ENCODE assay signal across 8 mouse cellular contexts in the genomic region with DNA sequence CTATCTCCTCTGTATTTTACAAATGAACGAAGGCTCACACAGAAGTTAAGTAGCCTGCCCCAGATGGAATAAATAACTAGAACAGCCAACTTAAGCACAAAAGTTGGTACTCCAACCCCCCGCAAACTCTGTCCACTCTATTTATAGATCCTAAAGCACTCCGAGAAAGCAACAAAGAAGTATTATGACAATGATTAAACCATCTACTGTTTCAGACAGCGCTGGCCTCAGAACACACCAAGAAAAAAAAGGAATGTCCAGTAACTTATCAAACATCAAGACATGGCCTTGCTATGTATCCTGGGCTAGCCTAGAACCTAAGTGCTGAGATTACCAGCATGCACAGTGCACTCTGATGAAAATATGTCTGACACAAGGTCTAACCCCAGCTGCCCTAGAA. TPM values are rescaled to one million over a fixed set of nuclear protein-coding genes. Genes with fewer than 3 reads are reported as not detected.
DNase-seq lines count a peak whose midpoint lies in the region; ATAC-seq and TF ChIP-seq lines count a peak whose summit lies in the region.

No protein-coding gene starts in this region.

- peak overlapping the region; percentile 99 for H3K9ac ChIP-seq in embryonic facial prominence, embryonic 14.5 days (ENCODE audit: low read depth, low read length)
- peak overlapping the region; percentile 92; the same call in 1 of the 2 replicates for H3K9ac ChIP-seq in kidney, postnatal 0 days (ENCODE audit: low read depth, low read length)
- H3K9ac ChIP-seq in neural tube, embryonic 12.5 days: no peak overlapping the region

- no peak overlapping the region for H3K27ac ChIP-seq in layer of hippocampus, adult 2 months
- H3K27ac ChIP-seq in embryonic facial prominence, embryonic 14.5 days (replicated peaks; ENCODE audit: low read depth, low read length): no peak overlapping the region
- no peak overlapping the region for H3K27ac ChIP-seq in kidney, postnatal 0 days
- H3K27ac ChIP-seq in neural tube, embryonic 12.5 days: no peak overlapping the region

- peak overlapping the region; percentile 90 for H3K4me3 ChIP-seq in layer of hippocampus, adult 2 months
- H3K4me3 ChIP-seq in embryonic facial prominence, embryonic 14.5 days (ENCODE audit: low read depth, low read length): peak overlapping the region; percentile 100
- H3K4me3 ChIP-seq in kidney, postnatal 0 days (replicated peaks; ENCODE audit: low read depth, low read length): peak overlapping the region; percentile 90
- peak overlapping the region; percentile 93 for H3K4me3 ChIP-seq in neural tube, embryonic 12.5 days

- no peak for ATAC-seq in embryonic facial prominence, embryonic 14.5 days (ENCODE audit: low read depth)
- no peak for ATAC-seq in kidney, postnatal 0 days (replicated peaks; ENCODE audit: low FRiP score, low read depth)
- no peak for ATAC-seq in neural tube, embryonic 12.5 days (ENCODE audit: low FRiP score, low read depth)
- no peak for ATAC-seq in inflammation-experienced regulatory T-cells, adult 6 months

- H3K9me3 ChIP-seq in embryonic facial prominence, embryonic 14.5 days (ENCODE audit: control insufficient read depth, low read length): no peaks in the 10 kb centered on the region
- no peaks in the 10 kb centered on the region for H3K9me3 ChIP-seq in kidney, postnatal 0 days (replicated peaks; ENCODE audit: low read length)
- no peaks in the 10 kb centered on the region for H3K9me3 ChIP-seq in neural tube, embryonic 12.5 days

- no peaks in the 10 kb centered on the region for H3K27me3 ChIP-seq in embryonic facial prominence, embryonic 14.5 days (replicated peaks; ENCODE audit: control insufficient read depth, insufficient read depth, low read length)
- no peaks in the 10 kb centered on the region for H3K27me3 ChIP-seq in kidney, postnatal 0 days (ENCODE audit: insufficient read depth, low read length)
- 0 out of 2 replicates have a peak, but pooled peaks cover 4% of the 10 kb centered on the region for H3K27me3 ChIP-seq in neural tube, embryonic 12.5 days (replicated peaks)

- whole genome bisulfite sequencing in embryonic facial prominence, embryonic 14.5 days: 82% methylated on average over 4 of the region's 4 CpGs
- WGBS in kidney, postnatal 0 days: 75% methylated on average over 4 of the region's 4 CpGs
- 90% methylated on average over 4 of the region's 4 CpGs for WGBS in neural tube, embryonic 12.5 days

- TF ChIP-seq CTCF in layer of hippocampus, adult 2 months (conservative IDR thresholded peaks at IDR 0.05): no peak
- TF ChIP-seq CTCF in kidney, postnatal 0 days (IDR thresholded peaks at IDR 0.05; ENCODE audit: low read depth): no peak

- H3K36me3 ChIP-seq in embryonic facial prominence, embryonic 14.5 days (ENCODE audit: control insufficient read depth, insufficient read depth, low read length): peaks cover 28% of the 10 kb centered on the region
- peaks cover 18% of the 10 kb centered on the region for H3K36me3 ChIP-seq in kidney, postnatal 0 days (ENCODE audit: insufficient read depth, low read length)
- peaks cover 25% of the 10 kb centered on the region for H3K36me3 ChIP-seq in neural tube, embryonic 12.5 days

- no peak for DNase-seq in layer of hippocampus, adult 2 months (ENCODE audit: low spot score in 2 of 2)
- DNase-seq in layer of hippocampus, postnatal 36 days: no peak
- no peak for DNase-seq in embryonic facial prominence, embryonic 14.5 days (ENCODE audit: low spot score)
- no peak for DNase-seq in kidney, postnatal 0 days (ENCODE audit: low spot score)
- DNase-seq in ovary, postnatal 14 days (ENCODE audit: low spot score): no peak
- DNase-seq in right cerebral cortex, postnatal 14 days: no peak

- H3K4me2 ChIP-seq in embryonic facial prominence, embryonic 14.5 days (ENCODE audit: low read depth, low read length): peak overlapping the region; percentile 89
- H3K4me2 ChIP-seq in kidney, postnatal 0 days (ENCODE audit: low read length): peak overlapping the region; percentile 89
- H3K4me2 ChIP-seq in neural tube, embryonic 12.5 days (replicated peaks): peak overlapping the region; percentile 79

- H3K4me1 ChIP-seq in embryonic facial prominence, embryonic 14.5 days (ENCODE audit: control insufficient read depth, insufficient read depth, low read length): peaks cover 16% of the 10 kb centered on the region
- H3K4me1 ChIP-seq in kidney, postnatal 0 days (replicated peaks; ENCODE audit: insufficient read depth, low read length): peaks cover 9% of the 10 kb centered on the region
- H3K4me1 ChIP-seq in neural tube, embryonic 12.5 days: peaks cover 23% of the 10 kb centered on the region

RNA-seq across cellular contexts. Expression of gene Timm17a, which starts 1.4 kb away (rescaled TPM):
- 100 to 1,000 TPM; 177 to 178 TPM for total RNA-seq in layer of hippocampus, adult 2 months (2021)
- total RNA-seq in layer of hippocampus, postnatal 36 days (2021): 100 to 1,000 TPM; 162 to 176 TPM
- 215 and 224 TPM in 2 replicates for polyA plus RNA-seq in embryonic facial prominence, embryonic 14.5 days (2014; fragmentation: Nextera tagmentation; extraction: Ambion mirVana)
- polyA plus RNA-seq in kidney, postnatal 0 days (2015; fragmentation: Nextera tagmentation; extraction: Ambion mirVana): 314 and 318 TPM in 2 replicates
- 158 and 172 TPM in 2 replicates for polyA plus RNA-seq in neural tube, embryonic 12.5 days (2016; fragmentation: Nextera tagmentation; extraction: Ambion mirVana)
- 100 to 1,000 TPM; 198 to 209 (median 201) TPM for polyA plus RNA-seq in inflammation-experienced regulatory T-cells, adult 6 months (2017; shearing (Covaris generic))

RNA-seq across cellular contexts. Expression of gene Lmod1, which starts 12.4 kb away (rescaled TPM):
- under 1 TPM; 0.39 to 0.61 TPM for total RNA-seq in layer of hippocampus, adult 2 months (2021)
- total RNA-seq in layer of hippocampus, postnatal 36 days (2021): under 1 TPM; 0.70 to 0.91 TPM
- 1.0 and 1.4 TPM in 2 replicates for polyA plus RNA-seq in embryonic facial prominence, embryonic 14.5 days (2014; fragmentation: Nextera tagmentation; extraction: Ambion mirVana)
- 2.1 and 2.9 TPM in 2 replicates for polyA plus RNA-seq in kidney, postnatal 0 days (2015; fragmentation: Nextera tagmentation; extraction: Ambion mirVana)
- polyA plus RNA-seq in neural tube, embryonic 12.5 days (2016; fragmentation: Nextera tagmentation; extraction: Ambion mirVana): 0.37 and 0.49 TPM in 2 replicates
- polyA plus RNA-seq in inflammation-experienced regulatory T-cells, adult 6 months (2017; shearing (Covaris generic)): not detected

RNA-seq across cellular contexts. Expression of gene Rnpep, which starts 28.3 kb away (rescaled TPM):
- total RNA-seq in layer of hippocampus, adult 2 months (2021): 10 to 100 TPM; 60.3 to 65.3 TPM
- 10 to 100 TPM; 54.0 to 65.4 TPM for total RNA-seq in layer of hippocampus, postnatal 36 days (2021)
- polyA plus RNA-seq in embryonic facial prominence, embryonic 14.5 days (2014; fragmentation: Nextera tagmentation; extraction: Ambion mirVana): 78.1 and 79.9 TPM in 2 replicates
- polyA plus RNA-seq in kidney, postnatal 0 days (2015; fragmentation: Nextera tagmentation; extraction: Ambion mirVana): 56.5 and 62.8 TPM in 2 replicates
- 102 and 106 TPM in 2 replicates for polyA plus RNA-seq in neural tube, embryonic 12.5 days (2016; fragmentation: Nextera tagmentation; extraction: Ambion mirVana)
- 10 to 100 TPM; 38.8 to 58.9 (median 50.7) TPM for polyA plus RNA-seq in inflammation-experienced regulatory T-cells, adult 6 months (2017; shearing (Covaris generic))

RNA-seq across cellular contexts. Expression of gene Elf3, which starts 53.8 kb away (rescaled TPM):
- not detected for total RNA-seq in layer of hippocampus, adult 2 months (2021)
- total RNA-seq in layer of hippocampus, postnatal 36 days (2021): not detected
- polyA plus RNA-seq in embryonic facial prominence, embryonic 14.5 days (2014; fragmentation: Nextera tagmentation; extraction: Ambion mirVana): 10.0 and 13.8 TPM in 2 replicates
- polyA plus RNA-seq in kidney, postnatal 0 days (2015; fragmentation: Nextera tagmentation; extraction: Ambion mirVana): 36.1 and 39.2 TPM in 2 replicates
- 0.60 and 0.89 TPM in 2 replicates for polyA plus RNA-seq in neural tube, embryonic 12.5 days (2016; fragmentation: Nextera tagmentation; extraction: Ambion mirVana)
- polyA plus RNA-seq in inflammation-experienced regulatory T-cells, adult 6 months (2017; shearing (Covaris generic)): not detected
